Comparison of ENCODE assay signal across 26 mouse cellular contexts in genomic region chr10:115462646-115463045, GRCm38 (mm10).
"Had no signal": no experiment of that assay in that cellular context is flagged by ENCODE, and none has a peak within 500 bp of the region (broad histone marks: within the 10 kb centered on the region; RNA-seq: fewer than 3 reads in every experiment).

No protein-coding gene starts in this region.

- H3K27ac ChIP-seq: gastrocnemius, adult 2 months; heart, embryonic 10.5 days; hindbrain, embryonic 10.5 days; hindbrain, embryonic 12.5 days; hindbrain, embryonic 14.5 days; intestine, embryonic 15.5 days; layer of hippocampus, adult 2 months; left cerebral cortex, adult 2 months; limb, embryonic 10.5 days; limb, embryonic 12.5 days had no signal

- H3K4me3 ChIP-seq: gastrocnemius, adult 2 months; heart, embryonic 10.5 days; heart, embryonic 12.5 days; hindbrain, embryonic 10.5 days; hindbrain, embryonic 12.5 days; intestine, embryonic 15.5 days; layer of hippocampus, adult 2 months; left cerebral cortex, adult 2 months; limb, embryonic 10.5 days; limb, embryonic 12.5 days had no signal

- H3K9ac ChIP-seq: heart, embryonic 12.5 days; hindbrain, embryonic 12.5 days; hindbrain, embryonic 14.5 days; intestine, embryonic 15.5 days; limb, embryonic 12.5 days had no signal

- H3K4me1 ChIP-seq: heart, embryonic 10.5 days; heart, embryonic 12.5 days; hindbrain, embryonic 10.5 days; hindbrain, embryonic 12.5 days; intestine, embryonic 15.5 days; limb, embryonic 10.5 days; limb, embryonic 12.5 days had no signal

- DNase-seq: gastrocnemius, adult 2 months; gastrocnemius, postnatal 10 days; gastrocnemius, postnatal 25 days; heart, adult 18-20 months; heart, postnatal 10 days; heart, postnatal 4 days; kidney, adult 18-20 months; kidney, adult 8-10 months; kidney, postnatal 10 days; kidney, postnatal 25 days; kidney, postnatal 4 days; liver had no signal

- H3K9me3 ChIP-seq: heart, embryonic 10.5 days; heart, embryonic 12.5 days; hindbrain, embryonic 10.5 days; hindbrain, embryonic 12.5 days; intestine, embryonic 15.5 days; limb, embryonic 10.5 days; limb, embryonic 12.5 days had no signal

- H3K4me2 ChIP-seq: heart, embryonic 12.5 days; hindbrain, embryonic 12.5 days; hindbrain, embryonic 14.5 days; intestine, embryonic 15.5 days; limb, embryonic 12.5 days; liver, embryonic 11.5 days had no signal

- H3K27me3 ChIP-seq: heart, embryonic 12.5 days; hindbrain, embryonic 12.5 days; intestine, embryonic 15.5 days; limb, embryonic 12.5 days had no signal

- ATAC-seq: hindbrain, embryonic 16.5 days; inflammation-experienced regulatory T-cells, adult 6 months; intestine, embryonic 15.5 days; intestine, postnatal 0 days had no signal

- H3K36me3 ChIP-seq: heart, embryonic 10.5 days; heart, embryonic 12.5 days; hindbrain, embryonic 10.5 days; hindbrain, embryonic 12.5 days; intestine, embryonic 15.5 days; limb, embryonic 10.5 days; limb, embryonic 12.5 days had no signal
